Mouse (Mus musculus) heart, embryonic 15.5 days (tissue): ENCODE results near the gene Lamc2. TPM values are rescaled to one million over a fixed set of nuclear protein-coding genes. Genes with fewer than 3 reads are reported as not detected.
"Not testable (repeated sequence)": the region's sequence is repeated elsewhere in the genome, so short reads cannot be mapped to it uniquely, and the experiment has no call there.

Source experiments
- ATAC-seq: fragments of 200-750 bp; cut with Nextera tagmentation; replicated peaks from 2 replicates; pipeline ENCODE4 v1.8.0; 2017; ENCODE audit warnings: low read depth, moderate TSS enrichment; ENCODE audit not compliant: insufficient number of reproducible peaks, insufficient read depth, low FRiP score
- H3K27ac ChIP-seq: fragments of 300-500 bp; sonication (generic); 2 replicates; pipeline ENCODE4 v1.5.1; 2015; ENCODE audit warnings: mild to moderate bottlenecking, inconsistent platforms
- H3K27me3 ChIP-seq: fragments of 300-500 bp; sonication (generic); 2 replicates; pipeline ENCODE4 v1.6.1; 2015; ENCODE audit warnings: inconsistent platforms
- H3K36me3 ChIP-seq: fragments of 300-500 bp; sonication (generic); 2 replicates; pipeline ENCODE4 v1.6.1; 2015; ENCODE audit warnings: mild to moderate bottlenecking, inconsistent platforms
- H3K4me1 ChIP-seq: fragments of 300-500 bp; sonication (generic); replicated peaks from 2 replicates; pipeline ENCODE4 v1.6.1; 2015; ENCODE audit warnings: inconsistent platforms
- H3K4me2 ChIP-seq: fragments of 300-500 bp; sonication (generic); 2 replicates; pipeline ENCODE4 v1.6.1; 2015; ENCODE audit warnings: inconsistent platforms, mild to moderate bottlenecking, moderate library complexity
- H3K4me3 ChIP-seq: fragments of 300-500 bp; sonication (generic); 2 replicates; pipeline ENCODE4 v1.5.1; 2015; ENCODE audit warnings: mild to moderate bottlenecking, inconsistent platforms
- H3K9ac ChIP-seq: fragments of 300-500 bp; sonication (generic); 2 replicates; pipeline ENCODE4 v1.6.1; 2015; ENCODE audit warnings: mild to moderate bottlenecking, inconsistent platforms
- H3K9me3 ChIP-seq: fragments of 300-500 bp; sonication (generic); replicated peaks from 2 replicates; pipeline ENCODE4 v1.6.1; 2016; ENCODE audit warnings: inconsistent platforms
- WGBS: fragments of 180-500 bp; shearing (Covaris S2); methylation state at CpG from one replicate; pipeline ENCODE4 v1.1.7; 2015; ENCODE audit warnings: mixed read lengths; 5-methylcytosine and 5-hydroxymethylcytosine counted together
- polyA plus RNA-seq: library from polyadenylated mRNA; unstranded; fragments of >200 nt; fragmentation: Nextera tagmentation; extraction: Ambion mirVana; gene quantifications from 2 replicates; pipeline ENCODE4 v1.2.1, GENCODE M21; 2015

Lamc2 gene
- polyA plus RNA-seq, 1 experiment from 2014 or later: 7.8 TPM

GRCm38 (mm10) chr1:153093581-153093980 lies 92.7 kb downstream of the Lamc2 start:
- Histone ChIP-seq H3K27me3 (no peaks in the 10 kb centered on the region), H3K27ac (no peak overlapping the region), H3K4me3 (no peak overlapping the region), H3K9ac (no peak overlapping the region), H3K4me1 (peaks cover 21% of the 10 kb centered on the region), H3K36me3 (no peaks in the 10 kb centered on the region), H3K4me2 (no peak overlapping the region), H3K9me3 (no peaks in the 10 kb centered on the region)
- ATAC-seq: no peak
- 69% methylated on average over 4 of the region's 4 CpGs for WGBS

- H3K9me3 ChIP-seq: no peaks in the 10 kb centered on the region
- H3K27ac ChIP-seq: no peak overlapping the region
- 64% methylated on average over 5 of the region's 5 CpGs for WGBS
- ATAC-seq: no peak
- no peaks in the 10 kb centered on the region for H3K36me3 ChIP-seq
- peaks cover 21% of the 10 kb centered on the region for H3K4me1 ChIP-seq
- H3K4me3 ChIP-seq: no peak overlapping the region
- H3K27me3 ChIP-seq: no peaks in the 10 kb centered on the region
- no peak overlapping the region for H3K9ac ChIP-seq
- no peak overlapping the region for H3K4me2 ChIP-seq
These were observed 93.1 kb downstream of the Lamc2 start for GRCm38 (mm10) chr1:153093172-153093571.

- Histone ChIP-seq H3K4me2 (no peak overlapping the region; the same call in 1 of the 2 replicates), H3K36me3 (no peaks in the 10 kb centered on the region), H3K9ac (no peak overlapping the region), H3K4me3 (no peak overlapping the region), H3K27ac (peak overlapping the region; percentile 23), H3K4me1 (peaks cover 21% of the 10 kb centered on the region), H3K27me3 (no peaks in the 10 kb centered on the region), H3K9me3 (no peaks in the 10 kb centered on the region)
- ATAC-seq: 0 out of 2 replicates have a peak, but pooled peaks have one; percentile 18
- 52% methylated on average over 5 of the region's 5 CpGs for WGBS
These were observed 93.8 kb downstream of the Lamc2 start for GRCm38 (mm10) chr1:153092237-153092975.

- Histone ChIP-seq H3K36me3 (no peaks in the 10 kb centered on the region), H3K4me1 (peaks cover 20% of the 10 kb centered on the region), H3K4me2 (peak overlapping the region; percentile 10; the same call in 1 of the 2 replicates), H3K9ac (no peak overlapping the region), H3K9me3 (no peaks in the 10 kb centered on the region), H3K27ac (peak overlapping the region; percentile 23), H3K27me3 (no peaks in the 10 kb centered on the region), H3K4me3 (no peak overlapping the region)
- WGBS: 27% methylated on average over 9 of the region's 9 CpGs
- 0 out of 2 replicates have a peak, but pooled peaks have one; percentile 50 for ATAC-seq
These were observed 94.6 kb downstream of the Lamc2 start for GRCm38 (mm10) chr1:153091438-153092236.

GRCm38 (mm10) chr1:153090807-153091206 lies 95.4 kb downstream of the Lamc2 start:
- H3K27me3 ChIP-seq: no peaks in the 10 kb centered on the region
- no peak overlapping the region for H3K9ac ChIP-seq
- WGBS: 68% methylated on average over 4 of the region's 4 CpGs
- no peak overlapping the region for H3K4me3 ChIP-seq
- peaks cover 12% of the 10 kb centered on the region for H3K4me1 ChIP-seq
- no peak for ATAC-seq
- no peak overlapping the region for H3K4me2 ChIP-seq
- H3K36me3 ChIP-seq: no peaks in the 10 kb centered on the region
- no peaks in the 10 kb centered on the region for H3K9me3 ChIP-seq
- no peak overlapping the region for H3K27ac ChIP-seq

- no peak overlapping the region for H3K27ac ChIP-seq
- WGBS: 63% methylated on average over 2 of the region's 2 CpGs
- no peak overlapping the region for H3K4me3 ChIP-seq
- no peak overlapping the region for H3K9ac ChIP-seq
- no peaks in the 10 kb centered on the region for H3K9me3 ChIP-seq
- peaks cover 12% of the 10 kb centered on the region for H3K4me1 ChIP-seq
- no peak for ATAC-seq
- H3K36me3 ChIP-seq: no peaks in the 10 kb centered on the region
- H3K4me2 ChIP-seq: no peak overlapping the region
- H3K27me3 ChIP-seq: no peaks in the 10 kb centered on the region
These were observed 96.2 kb downstream of the Lamc2 start for GRCm38 (mm10) chr1:153090081-153090480.

GRCm38 (mm10) chr1:153087771-153088170 lies 98.5 kb downstream of the Lamc2 start:
- no peak overlapping the region for H3K4me2 ChIP-seq
- no peak overlapping the region for H3K4me3 ChIP-seq
- H3K4me1 ChIP-seq: peaks cover 20% of the 10 kb centered on the region
- H3K9ac ChIP-seq: no peak overlapping the region
- no peaks in the 10 kb centered on the region for H3K27me3 ChIP-seq
- 78% methylated on average over 5 of the region's 5 CpGs for WGBS
- H3K36me3 ChIP-seq: no peaks in the 10 kb centered on the region
- H3K9me3 ChIP-seq: no peaks in the 10 kb centered on the region
- ATAC-seq: no peak
- no peak overlapping the region for H3K27ac ChIP-seq

- Histone ChIP-seq H3K4me1 (peaks cover 8% of the 10 kb centered on the region; the same call in 1 of the 2 replicates), H3K27me3 (no peaks in the 10 kb centered on the region), H3K9me3 (no peaks in the 10 kb centered on the region), H3K36me3 (no peaks in the 10 kb centered on the region), H3K4me3 (no peak overlapping the region), H3K4me2 (no peak overlapping the region), H3K27ac (no peak overlapping the region), H3K9ac (no peak overlapping the region)
- ATAC-seq: no peak
- WGBS: 74% methylated on average over 5 of the region's 5 CpGs
These were observed 101.0 kb downstream of the Lamc2 start for GRCm38 (mm10) chr1:153085198-153085597.

GRCm38 (mm10) chr1:153084191-153084590 lies 102.1 kb downstream of the Lamc2 start:
- no peaks in the 10 kb centered on the region for H3K36me3 ChIP-seq
- H3K27me3 ChIP-seq: no peaks in the 10 kb centered on the region
- no peaks in the 10 kb centered on the region for H3K9me3 ChIP-seq
- peaks cover 8% of the 10 kb centered on the region; the same call in 1 of the 2 replicates for H3K4me1 ChIP-seq
- no peak overlapping the region for H3K4me2 ChIP-seq
- ATAC-seq: no peak
- H3K9ac ChIP-seq: no peak overlapping the region
- WGBS: 14% methylated on average over 6 of the region's 6 CpGs
- no peak overlapping the region for H3K27ac ChIP-seq
- H3K4me3 ChIP-seq: no peak overlapping the region

GRCm38 (mm10) chr1:153083233-153083632 lies 103.0 kb downstream of the Lamc2 start:
- H3K9ac ChIP-seq, H3K36me3 ChIP-seq, H3K4me2 ChIP-seq, ATAC-seq, H3K4me3 ChIP-seq, H3K4me1 ChIP-seq, H3K9me3 ChIP-seq, H3K27me3 ChIP-seq, H3K27ac ChIP-seq: not testable (repeated sequence)
- WGBS: 73% methylated on average over 9 of the region's 14 CpGs

GRCm38 (mm10) chr1:153075955-153076354 lies 110.3 kb downstream of the Lamc2 start:
- Histone ChIP-seq H3K27ac (no peak overlapping the region), H3K9me3 (no peaks in the 10 kb centered on the region), H3K4me1 (peaks cover 7% of the 10 kb centered on the region), H3K4me3 (no peak overlapping the region), H3K9ac (no peak overlapping the region), H3K36me3 (no peaks in the 10 kb centered on the region), H3K27me3 (peaks cover 28% of the 10 kb centered on the region), H3K4me2 (no peak overlapping the region)
- WGBS: 42% methylated on average over 6 of the region's 6 CpGs
- ATAC-seq: no peak
